Mouse (Mus musculus) spleen, adult 2 months (tissue): ENCODE results near the gene Foxp2. TPM values are rescaled to one million over a fixed set of nuclear protein-coding genes. Genes with fewer than 3 reads are reported as not detected.

ENCODE experiments used
- DNase-seq, 2 experiments: peaks; one replicate each; pipeline versions ENCODE4 v3.0.0 to v3.0.0-alpha.2; 2012 to 2021; ENCODE audit warnings: low spot score in 2 of 2, low read depth in 1 of 2
- H3K27ac ChIP-seq: fragments of 200-500 bp; 2 replicates; pipeline ENCODE4 v1.5.1; 2012; ENCODE audit warnings: low read length, inconsistent platforms; ENCODE audit not compliant: insufficient read depth
- H3K27me3 ChIP-seq: fragments of 200-500 bp; 2 replicates; pipeline ENCODE4 v1.6.1; 2012; ENCODE audit warnings: mild to moderate bottlenecking, moderate library complexity, low read length, inconsistent platforms; ENCODE audit not compliant: control insufficient read depth, insufficient read depth
- H3K36me3 ChIP-seq: fragments of 200-500 bp; 2 replicates; pipeline ENCODE4 v1.6.1; 2012; ENCODE audit warnings: mild to moderate bottlenecking, low read length, inconsistent platforms; ENCODE audit not compliant: control insufficient read depth, insufficient read depth
- H3K4me1 ChIP-seq: fragments of 200-500 bp; 2 replicates; pipeline ENCODE4 v1.6.1; 2011; ENCODE audit warnings: inconsistent platforms; ENCODE audit not compliant: control insufficient read depth, insufficient read depth, insufficient read length
- H3K4me3 ChIP-seq: fragments of 200-500 bp; 2 replicates; pipeline ENCODE4 v1.5.1; 2011; ENCODE audit warnings: mild to moderate bottlenecking, inconsistent platforms; ENCODE audit not compliant: insufficient read depth, insufficient read length; ENCODE audit errors: extremely low read depth
- CTCF ChIP-seq: fragments of 200-500 bp; IDR thresholded peaks from 2 replicates; pipeline ENCODE4 v1.5.1; 2011; ENCODE audit warnings: mild to moderate bottlenecking, inconsistent platforms; ENCODE audit not compliant: insufficient read depth, insufficient read length, insufficient replicate concordance; ENCODE audit errors: extremely low read depth
- POLR2A ChIP-seq: fragments of 200-500 bp; IDR thresholded peaks from 2 replicates; pipeline ENCODE4 v1.6.1; 2011; ENCODE audit warnings: low read depth, low read length, inconsistent platforms
- WGBS: fragments of 180-500 bp; shearing (Covaris S2); methylation state at CpG from one replicate; pipeline ENCODE4 v1.1.7; 2018; 5-methylcytosine and 5-hydroxymethylcytosine counted together
- polyA plus RNA-seq: library from polyadenylated mRNA; depleted of rRNA; stranded (reverse); fragments of >200 nt; gene quantifications from 2 replicates; pipeline ENCODE4 v1.2.3, GENCODE M21; 2012

The Foxp2 gene
- polyA plus RNA-seq, 1 experiment: 0.33 TPM

- Histone ChIP-seq H3K4me1 (no peaks in the 10 kb centered on the region), H3K27ac (no peak overlapping the region), H3K4me3 (no peak overlapping the region), H3K27me3 (no peaks in the 10 kb centered on the region), H3K36me3 (no peaks in the 10 kb centered on the region)
- DNase-seq: no peak
- TF ChIP-seq POLR2A (no peak), CTCF (no peak)
These were observed 421.9 kb downstream of the Foxp2 start for GRCm38 (mm10) chr6:15323099-15323498.

DNA sequence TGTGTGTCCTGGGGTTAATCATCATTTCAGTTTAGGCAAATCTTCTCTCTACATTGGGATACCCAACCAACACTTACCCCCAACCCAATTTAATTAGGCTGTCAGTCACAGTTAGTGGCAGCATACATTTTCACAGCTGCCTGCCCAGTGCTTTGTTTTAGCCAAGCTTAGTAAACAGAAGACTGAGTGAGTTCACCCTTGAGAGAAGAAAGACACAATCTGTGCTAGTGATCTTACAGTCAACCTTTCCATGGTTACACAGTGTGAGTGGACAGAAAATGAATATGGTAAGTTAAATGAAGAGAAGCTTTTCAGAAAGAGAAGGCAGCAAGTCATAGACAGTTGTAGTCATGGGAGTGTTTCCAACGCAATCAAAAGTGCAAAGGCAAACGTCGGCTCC is 446.6 kb downstream of the Foxp2 start:
- 90% methylated on average over 3 of the region's 3 CpGs for WGBS
- Histone ChIP-seq H3K27ac (no peak overlapping the region), H3K4me3 (no peak overlapping the region), H3K4me1 (no peaks in the 10 kb centered on the region), H3K36me3 (no peaks in the 10 kb centered on the region), H3K27me3 (no peaks in the 10 kb centered on the region)
- no peak for DNase-seq
- TF ChIP-seq POLR2A (no peak), CTCF (no peak)

- no peaks in the 10 kb centered on the region for H3K27me3 ChIP-seq
- no peak overlapping the region for H3K27ac ChIP-seq
- H3K36me3 ChIP-seq: no peaks in the 10 kb centered on the region
- no peak overlapping the region for H3K4me3 ChIP-seq
- no peaks in the 10 kb centered on the region for H3K4me1 ChIP-seq
- WGBS: 78% methylated on average over 4 of the region's 4 CpGs
- no peak for DNase-seq
- TF ChIP-seq POLR2A: no peak
These were observed 454.7 kb downstream of the Foxp2 start for GRCm38 (mm10) chr6:15355852-15356251.

DNA sequence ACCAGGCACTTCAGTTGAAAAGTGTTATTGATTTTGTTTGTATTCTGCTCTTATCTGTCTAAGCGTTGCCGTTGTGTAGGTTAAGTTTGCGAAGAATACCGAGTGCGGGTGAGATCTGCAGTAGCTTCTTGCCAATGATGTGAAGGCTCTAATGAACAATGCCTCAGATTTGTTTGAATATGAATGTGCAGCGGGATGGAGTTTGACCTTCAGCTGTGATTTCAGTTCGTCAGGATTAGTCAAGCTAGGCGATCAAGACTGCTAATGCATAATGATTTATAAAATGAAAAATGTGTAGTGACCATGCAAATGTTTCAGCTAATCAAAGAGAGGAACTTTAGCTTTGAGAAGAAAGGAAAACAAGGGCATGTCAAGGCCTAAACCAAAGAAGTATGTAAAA is 469.1 kb downstream of the Foxp2 start:
- H3K27ac ChIP-seq: no peak overlapping the region
- DNase-seq: no peak
- TF ChIP-seq CTCF (no peak), POLR2A (no peak)
- H3K4me3 ChIP-seq: no peak overlapping the region
- no peaks in the 10 kb centered on the region for H3K4me1 ChIP-seq
- H3K27me3 ChIP-seq: no peaks in the 10 kb centered on the region
- WGBS: 88% methylated on average over 8 of the region's 8 CpGs
- H3K36me3 ChIP-seq: no peaks in the 10 kb centered on the region

GRCm38 (mm10) chr6:15370827-15371226 is 469.7 kb downstream of the Foxp2 start:
- Histone ChIP-seq H3K27ac (no peak overlapping the region), H3K4me1 (no peaks in the 10 kb centered on the region)

GRCm38 (mm10) chr6:15373621-15374020 is 472.5 kb downstream of the Foxp2 start:
- TF ChIP-seq POLR2A: no peak
- TF ChIP-seq CTCF: no peak
- Histone ChIP-seq H3K4me3 (no peak overlapping the region), H3K4me1 (no peaks in the 10 kb centered on the region), H3K27me3 (no peaks in the 10 kb centered on the region), H3K27ac (no peak overlapping the region), H3K36me3 (no peaks in the 10 kb centered on the region)
- DNase-seq: no peak
- WGBS: 83% methylated on average over 3 of the region's 3 CpGs

More at GRCm38 (mm10) chr6:15370827-15371226, 469.7 kb downstream of the Foxp2 start:
- TF ChIP-seq CTCF: no peak
- DNase-seq: no peak
- Histone ChIP-seq H3K27me3 (no peaks in the 10 kb centered on the region), H3K4me3 (no peak overlapping the region), H3K36me3 (no peaks in the 10 kb centered on the region)
- 91% methylated on average over 4 of the region's 4 CpGs for WGBS

DNA sequence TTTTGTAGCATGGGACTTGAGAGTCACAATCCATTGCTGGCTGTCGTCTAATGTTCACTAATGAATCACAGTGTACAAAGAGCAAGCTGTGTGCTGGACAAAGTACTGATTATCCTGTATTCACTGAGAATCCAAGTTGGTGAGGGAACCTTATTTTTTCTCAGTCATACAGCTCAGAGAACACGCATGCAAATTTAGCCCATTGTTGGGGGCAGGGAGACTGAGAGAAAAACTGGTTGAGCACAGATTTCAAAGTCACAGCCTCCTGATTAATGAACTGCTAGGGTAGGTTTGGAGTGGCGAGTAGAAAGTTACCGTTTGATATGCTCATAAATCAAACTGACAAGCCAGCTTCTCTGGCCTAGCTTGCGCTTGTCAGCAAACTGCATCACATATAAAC is 477.1 kb downstream of the Foxp2 start:
- 80% methylated on average over 5 of the region's 5 CpGs for WGBS
- H3K4me3 ChIP-seq: no peak overlapping the region
- no peaks in the 10 kb centered on the region for H3K4me1 ChIP-seq
- DNase-seq: no peak
- no peaks in the 10 kb centered on the region for H3K36me3 ChIP-seq
- no peaks in the 10 kb centered on the region for H3K27me3 ChIP-seq
- TF ChIP-seq CTCF (no peak), POLR2A (no peak)
- H3K27ac ChIP-seq: no peak overlapping the region

DNA sequence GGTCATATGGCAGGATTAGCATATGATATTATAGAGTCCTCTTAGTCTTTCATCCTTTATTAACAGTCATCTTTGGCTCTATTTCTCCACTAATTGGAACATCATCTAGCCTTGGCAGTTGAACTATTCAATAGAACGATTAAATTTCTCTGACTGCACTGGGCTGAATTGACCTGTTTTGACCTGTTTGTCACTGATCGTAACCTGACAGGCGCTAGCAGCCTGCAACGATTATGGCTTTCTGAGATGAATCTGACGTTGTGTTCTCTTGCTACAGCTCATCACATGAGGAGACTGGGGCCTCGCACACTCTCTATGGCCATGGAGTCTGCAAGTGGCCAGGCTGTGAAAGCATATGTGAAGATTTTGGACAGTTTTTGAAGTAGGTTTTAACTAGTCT is 495.3 kb downstream of the Foxp2 start:
- no peak for DNase-seq
- 85% methylated on average over 6 of the region's 6 CpGs for WGBS
- Histone ChIP-seq H3K4me3 (no peak overlapping the region), H3K36me3 (no peaks in the 10 kb centered on the region), H3K4me1 (no peaks in the 10 kb centered on the region), H3K27ac (no peak overlapping the region), H3K27me3 (no peaks in the 10 kb centered on the region)
- TF ChIP-seq POLR2A (no peak), CTCF (no peak)
